Mouse (Mus musculus) right cerebral cortex, postnatal 36 days (tissue): Measurements from ENCODE around the gene Mmadhc.

Source experiments
- DNase-seq, 2 experiments: peaks; one replicate each; pipeline ENCODE4 v3.0.0; 2022; ENCODE audit warnings: low spot score in 2 of 2, mixed read lengths in 1 of 2

Gene Mmadhc

DNA sequence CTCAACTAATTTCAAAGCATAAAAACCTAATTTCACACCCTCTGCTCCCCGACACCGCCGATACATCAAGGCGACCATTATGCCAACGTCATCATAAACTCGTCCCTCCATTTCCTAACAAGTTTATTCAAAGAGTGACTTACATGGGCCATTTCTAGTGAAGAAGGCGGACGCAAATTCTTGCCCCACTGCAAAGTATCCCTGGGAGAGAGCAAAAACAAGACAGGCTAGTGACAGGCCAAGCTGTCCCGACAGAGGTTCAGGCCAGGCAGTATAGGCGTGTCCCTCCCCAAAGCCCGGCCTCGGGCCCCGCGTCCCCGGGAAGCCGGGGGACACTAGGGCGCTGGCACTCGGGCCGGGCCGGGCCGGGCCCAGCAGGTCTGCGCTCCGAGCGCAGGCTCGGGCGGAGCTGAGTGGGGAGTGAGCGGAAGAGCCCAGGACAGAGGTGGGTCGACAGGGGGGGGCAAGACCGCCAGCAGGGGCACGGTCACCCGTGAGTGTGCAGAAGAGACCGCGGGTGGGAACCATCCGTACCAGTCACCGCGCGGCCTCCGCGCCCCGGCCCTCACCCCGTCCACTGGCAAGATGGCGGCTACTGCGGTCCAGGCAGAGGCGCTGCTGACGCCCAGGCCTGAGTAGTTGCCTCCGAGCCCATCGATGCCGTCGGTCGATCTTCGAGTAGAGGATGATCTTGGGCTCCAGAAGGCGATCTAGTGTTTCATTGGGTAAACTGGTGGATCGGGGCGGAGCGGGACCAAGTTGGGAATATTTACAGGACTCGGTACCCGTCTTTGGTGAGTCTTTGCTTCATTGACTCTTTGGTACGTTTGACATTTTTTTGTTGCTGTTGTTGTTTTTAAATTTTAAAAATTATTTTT is at the start of gene Mmadhc:
Gene Mmadhc, minus strand, starts transcription at position 693 of the 878 bp plus-strand sequence.
- DNase-seq = peak; percentile 88 to 91

DNA sequence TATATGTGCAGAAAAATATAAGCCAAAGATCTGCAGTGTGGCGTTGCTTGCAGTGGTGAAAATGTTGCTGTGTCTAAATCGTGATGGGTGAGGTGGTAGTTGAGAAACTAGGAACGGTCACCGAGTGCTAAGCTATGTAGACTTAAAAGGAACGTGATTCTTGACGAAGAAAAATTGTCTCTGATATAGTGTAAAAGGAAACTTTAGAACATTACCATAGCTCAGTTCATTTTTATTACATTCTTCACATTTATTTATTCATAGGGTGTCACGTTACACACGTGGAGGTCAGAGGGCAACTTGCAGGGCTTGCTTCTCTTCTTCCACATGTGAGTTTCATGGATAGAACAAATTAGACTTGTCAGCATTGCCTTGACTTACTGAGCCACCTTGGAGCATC is 47.0 kb upstream of the Mmadhc start:
- no peak for DNase-seq

DNA sequence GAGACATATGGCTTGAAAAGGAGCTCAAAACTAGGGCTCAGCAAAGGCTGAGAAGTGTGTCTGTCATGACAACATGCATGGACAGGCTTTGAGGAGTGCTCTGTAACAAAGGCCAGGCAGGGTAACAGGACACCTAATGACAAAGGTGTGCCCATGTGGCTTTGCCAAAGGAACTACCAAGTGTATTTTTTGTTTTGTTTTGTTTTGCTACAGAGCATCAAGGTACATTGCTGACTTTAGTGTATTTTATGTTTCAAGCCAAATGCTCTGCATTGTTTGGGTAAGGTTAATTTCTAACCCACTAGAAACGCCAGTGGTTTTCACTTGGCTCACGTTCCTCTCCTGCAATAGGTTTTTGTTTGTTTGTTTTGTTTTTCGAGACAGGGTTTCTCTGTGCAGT is 42.5 kb upstream of the Mmadhc start:
- DNase-seq = no peak

DNA sequence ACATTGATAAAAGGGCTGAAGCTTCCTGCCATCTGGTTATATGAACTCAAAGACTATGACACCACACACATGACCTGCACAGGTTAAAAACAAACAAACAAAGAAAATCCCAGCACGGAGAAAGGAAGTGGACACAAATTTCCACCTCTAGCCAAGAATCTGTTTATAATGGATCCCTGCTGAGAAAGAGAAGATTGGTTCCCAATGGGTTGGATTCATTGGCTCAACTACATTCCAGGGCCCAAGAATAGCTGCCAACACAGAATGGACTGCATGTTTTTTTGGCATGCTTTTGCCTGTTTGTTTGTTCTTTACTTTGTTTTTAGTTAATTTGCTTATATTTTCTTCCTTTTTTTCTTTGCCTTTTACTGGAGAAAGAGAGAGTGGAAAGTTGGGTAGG is 41.0 kb upstream of the Mmadhc start:
- DNase-seq = no peak

DNA sequence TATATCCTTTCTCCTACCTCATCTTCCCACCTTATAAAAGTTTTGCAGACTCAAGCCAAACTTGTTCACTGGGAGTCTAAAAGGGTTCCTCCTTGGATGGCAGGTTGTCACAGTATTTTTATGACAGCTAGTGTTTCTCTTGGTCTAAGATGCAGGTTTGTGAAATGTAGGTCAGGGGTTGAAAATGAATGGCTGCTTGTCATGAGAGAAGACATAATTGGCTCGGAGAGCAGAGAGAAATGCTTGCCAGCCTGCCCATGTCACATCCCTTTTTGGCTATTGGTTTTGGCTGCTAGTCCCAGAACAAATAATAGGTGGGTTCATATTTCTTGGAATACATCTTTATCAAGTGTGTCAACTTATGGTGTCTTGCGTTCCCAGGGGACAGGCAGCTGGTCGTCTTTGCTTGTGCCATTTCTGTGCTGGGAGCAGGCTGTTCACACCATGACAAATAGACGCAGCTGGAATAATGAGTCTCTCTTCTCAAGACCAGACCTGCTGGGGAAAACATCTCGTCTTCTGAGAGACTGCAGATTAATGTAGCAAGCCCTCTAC is 35.2 kb upstream of the Mmadhc start:
- no peak for DNase-seq

DNA sequence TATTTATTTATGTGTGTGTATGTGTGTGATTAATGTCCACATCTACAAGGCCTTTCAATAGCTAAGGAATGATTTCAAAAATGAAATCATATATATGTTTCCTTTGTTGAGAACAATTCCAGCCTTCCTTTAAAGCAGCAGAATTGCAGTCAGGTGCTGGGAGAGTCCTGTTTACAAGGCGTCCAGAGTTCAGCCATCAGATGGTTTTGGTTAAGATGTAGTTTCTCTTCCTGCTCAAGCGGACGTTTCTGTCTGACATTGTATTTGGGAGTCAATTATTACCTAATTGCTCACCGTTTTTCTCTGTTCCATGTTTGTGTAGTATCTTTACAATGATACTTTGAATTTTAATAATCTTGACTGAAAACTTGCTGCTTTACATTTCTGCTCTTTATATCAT is 31.6 kb upstream of the Mmadhc start:
- no peak for DNase-seq

DNA sequence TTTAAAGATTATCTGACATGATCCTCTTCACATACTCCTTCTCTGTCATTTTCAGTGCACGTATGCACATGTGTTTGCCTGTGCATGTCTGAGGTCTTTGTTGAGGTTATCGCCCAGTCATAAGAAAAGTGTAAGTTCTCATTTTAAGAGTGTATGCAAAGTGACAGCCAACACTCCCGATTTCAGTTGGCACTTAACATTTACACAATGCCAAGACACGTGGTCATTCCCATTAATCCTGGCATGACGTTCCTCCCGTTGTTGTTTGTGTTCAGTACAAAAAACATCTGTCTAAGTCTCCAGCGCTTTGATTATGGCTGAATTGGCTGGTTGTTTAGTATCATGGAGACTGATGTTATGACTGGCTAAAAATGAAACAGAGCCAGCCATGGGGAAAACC is 28.2 kb upstream of the Mmadhc start:
- no peak for DNase-seq

DNA sequence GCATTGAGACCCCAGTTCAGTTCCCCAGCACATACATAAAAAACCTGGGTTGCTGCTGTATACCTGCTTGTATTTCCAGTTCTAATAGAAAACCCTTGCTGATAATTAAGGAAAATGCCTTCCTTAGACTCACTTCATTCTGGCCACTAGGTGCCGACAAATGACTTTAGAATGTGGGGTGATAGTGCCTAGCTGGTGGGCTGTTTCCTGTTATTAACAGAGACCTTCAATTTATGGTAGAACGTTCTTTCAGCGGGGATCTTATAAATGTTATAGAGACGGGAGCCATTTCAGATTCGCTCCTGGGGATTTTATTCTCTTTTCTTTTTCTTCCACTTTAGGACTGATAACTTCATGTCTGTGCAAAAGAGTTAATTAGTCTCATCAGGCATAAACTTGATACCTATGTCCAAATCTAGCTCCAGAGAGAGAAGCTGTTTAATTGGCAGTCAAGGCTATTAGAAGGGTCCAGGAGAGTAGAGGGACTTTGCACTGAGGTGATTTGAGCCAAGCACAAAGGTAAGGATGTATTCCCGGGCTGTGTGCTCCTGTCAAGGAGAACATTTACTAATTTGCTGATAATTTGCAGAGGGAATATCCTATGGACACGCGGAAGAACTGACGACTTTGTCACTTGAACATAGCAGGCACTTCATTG is 10.2 kb upstream of the Mmadhc start:
- DNase-seq = no peak

DNA sequence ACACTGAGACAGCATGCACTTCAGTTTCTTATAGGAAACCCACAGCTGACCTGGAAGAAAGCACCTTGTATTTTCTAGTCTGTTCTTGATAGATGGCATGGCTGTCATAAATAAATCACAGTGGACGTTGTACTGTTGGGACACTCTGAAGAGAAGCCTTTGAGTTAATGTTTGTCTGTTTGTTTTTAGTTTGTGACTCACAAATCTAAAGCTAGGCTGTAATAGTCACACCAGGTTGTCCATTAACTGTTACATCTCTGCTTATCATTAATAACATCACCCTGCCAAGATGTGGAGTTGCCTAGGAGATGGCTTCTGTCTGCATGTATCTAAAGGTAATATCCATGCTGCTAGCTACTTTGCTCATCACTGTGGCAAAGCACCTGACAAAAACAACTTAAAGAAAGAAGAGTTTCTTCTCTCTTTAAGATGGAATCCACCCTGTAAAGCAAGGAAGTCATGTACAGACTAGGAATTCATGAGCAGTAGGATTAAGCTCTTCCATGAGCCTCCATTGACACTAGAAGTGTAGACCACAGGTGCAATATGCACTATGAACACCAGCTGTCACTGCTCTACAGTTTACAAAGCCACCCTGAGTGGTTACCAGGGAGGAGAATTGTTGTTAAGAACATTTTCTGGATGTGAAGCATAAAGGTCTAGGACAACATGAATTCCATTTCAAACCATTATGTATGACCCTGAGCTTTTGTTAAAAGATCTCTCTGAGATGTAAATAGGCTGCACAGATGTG is 8.4 kb upstream of the Mmadhc start:
- no peak for DNase-seq

DNA sequence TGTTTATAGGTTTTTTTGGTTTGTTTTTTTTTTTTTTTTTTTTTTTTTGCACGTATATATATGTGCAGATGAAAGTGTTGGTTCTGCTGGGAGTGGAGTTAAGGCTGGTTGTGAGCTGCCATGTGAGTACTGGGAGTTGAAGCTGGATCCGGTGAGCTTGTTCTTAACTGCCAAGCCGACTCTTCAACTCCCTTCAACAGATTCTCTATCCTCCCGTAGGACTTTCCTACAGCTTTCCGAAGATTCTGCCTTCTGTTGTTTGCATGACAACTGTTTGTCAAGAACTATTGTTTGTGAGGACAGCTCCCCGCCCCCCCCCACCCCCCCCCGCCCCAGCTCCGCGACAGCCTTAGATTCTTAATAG is 368 bp upstream of the Mmadhc start:
- DNase-seq = no peak

DNA sequence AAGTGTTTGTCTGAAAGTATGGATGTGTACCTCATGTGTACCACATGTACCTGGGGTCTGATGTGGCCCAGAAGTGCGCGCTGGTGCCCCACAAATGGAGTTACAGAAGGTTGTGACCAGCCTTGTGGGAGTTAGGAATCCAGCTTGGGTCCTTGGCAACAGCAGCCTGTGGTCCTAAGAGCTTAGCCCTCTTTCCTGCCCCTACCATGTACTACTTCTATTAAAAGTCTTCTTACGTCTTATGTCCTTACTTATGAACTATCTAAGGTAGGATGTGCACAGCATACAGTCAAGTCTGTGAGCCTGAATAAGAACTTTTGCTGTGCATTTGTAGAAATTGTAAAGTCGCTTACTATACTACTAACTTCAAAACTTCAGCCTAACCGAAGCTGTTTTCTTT is 1.0 kb downstream of the Mmadhc start:
- DNase-seq = no peak

DNA sequence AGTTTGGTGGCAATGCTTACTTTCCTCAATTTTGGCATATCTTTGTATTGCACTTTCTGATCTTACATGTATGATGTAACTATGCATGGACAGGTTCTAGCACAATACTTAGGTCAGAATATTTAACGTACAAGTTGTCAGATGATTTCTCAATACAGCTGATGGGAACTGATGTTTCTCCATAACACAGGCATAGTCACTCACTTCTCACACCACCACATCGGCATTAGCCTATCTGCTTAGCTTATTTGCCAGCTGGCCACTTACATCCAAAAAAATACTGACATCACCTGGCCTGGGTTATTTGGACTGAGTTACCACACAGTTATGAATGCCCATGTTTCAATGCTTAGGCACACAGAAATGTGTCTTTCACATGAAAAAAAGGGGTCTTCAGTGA is 2.5 kb downstream of the Mmadhc start:
- no peak for DNase-seq

DNA sequence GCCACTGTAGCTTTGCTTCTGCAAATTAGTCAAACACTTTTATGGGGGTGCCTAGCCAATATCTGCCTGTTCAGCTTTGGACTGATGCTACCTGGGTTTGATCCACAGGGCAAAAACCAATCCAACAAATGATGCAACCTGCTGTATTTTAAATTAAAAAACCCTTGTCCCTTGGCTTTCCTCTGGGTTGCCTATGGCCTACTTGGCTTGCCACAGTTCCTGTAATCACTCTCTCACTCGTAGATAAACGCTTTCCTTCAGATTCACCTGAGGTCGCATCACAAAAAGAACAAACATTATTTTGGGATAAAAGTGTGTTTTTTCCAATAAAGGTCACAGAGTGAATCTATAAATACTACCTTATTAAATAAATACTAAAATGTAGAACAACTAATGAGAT is 3.0 kb downstream of the Mmadhc start:
- DNase-seq = no peak

DNA sequence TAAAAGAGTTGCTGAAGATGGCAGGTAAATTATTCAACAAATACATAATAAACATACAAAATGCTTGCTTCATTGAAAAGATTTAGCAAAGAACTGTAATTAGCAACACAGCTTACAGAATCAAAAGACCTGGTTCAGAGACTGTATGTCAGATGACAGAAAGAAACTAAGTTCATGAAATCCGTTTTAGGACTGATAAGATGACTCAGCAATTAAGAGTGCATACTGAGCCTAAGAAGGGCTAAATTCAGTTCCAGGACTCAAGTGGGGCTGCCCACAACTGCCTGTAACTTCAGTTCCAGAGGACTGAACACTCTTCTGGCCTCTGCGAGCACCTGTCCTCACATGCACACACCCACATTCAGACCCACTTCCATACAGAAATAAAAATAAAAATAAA is 4.7 kb downstream of the Mmadhc start:
- no peak for DNase-seq

DNA sequence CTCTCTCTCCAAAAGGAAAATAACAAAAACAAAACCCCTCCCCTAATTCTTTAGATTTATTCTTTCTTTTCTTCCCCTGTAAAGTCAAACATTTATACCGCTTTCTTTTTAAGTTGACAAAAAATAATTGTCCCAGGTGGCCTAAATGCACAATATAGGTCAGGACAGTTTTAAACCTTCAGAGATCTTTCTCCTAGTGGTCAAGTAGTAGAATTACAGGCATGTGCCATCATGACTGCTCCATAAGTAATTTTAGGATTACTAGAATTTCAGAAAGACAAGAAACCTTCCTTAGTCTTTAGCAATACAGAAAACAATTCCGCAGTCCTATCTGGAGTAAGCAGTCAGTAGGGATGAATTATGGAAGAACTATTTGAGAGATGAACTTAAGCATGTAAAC is 5.8 kb downstream of the Mmadhc start:
- DNase-seq = no peak

DNA sequence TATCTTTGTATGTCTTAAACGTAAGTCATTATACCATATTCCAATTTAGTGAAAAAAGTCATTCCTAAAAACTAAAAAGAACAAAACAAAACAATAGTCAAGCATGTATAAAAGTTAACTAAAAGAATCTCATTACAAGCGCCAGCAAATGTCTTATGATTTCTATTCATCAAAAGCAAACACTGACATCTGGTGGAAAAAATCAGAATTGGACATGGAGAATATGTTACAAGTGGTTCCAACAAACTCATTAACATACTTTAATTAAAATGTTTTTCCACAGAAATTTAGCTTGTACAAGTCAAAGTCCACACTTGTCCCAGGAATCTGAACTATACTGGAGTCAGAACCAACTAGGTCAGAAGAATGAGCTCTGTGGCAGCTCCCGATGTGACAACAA is 11.8 kb downstream of the Mmadhc start:
- no peak for DNase-seq

DNA sequence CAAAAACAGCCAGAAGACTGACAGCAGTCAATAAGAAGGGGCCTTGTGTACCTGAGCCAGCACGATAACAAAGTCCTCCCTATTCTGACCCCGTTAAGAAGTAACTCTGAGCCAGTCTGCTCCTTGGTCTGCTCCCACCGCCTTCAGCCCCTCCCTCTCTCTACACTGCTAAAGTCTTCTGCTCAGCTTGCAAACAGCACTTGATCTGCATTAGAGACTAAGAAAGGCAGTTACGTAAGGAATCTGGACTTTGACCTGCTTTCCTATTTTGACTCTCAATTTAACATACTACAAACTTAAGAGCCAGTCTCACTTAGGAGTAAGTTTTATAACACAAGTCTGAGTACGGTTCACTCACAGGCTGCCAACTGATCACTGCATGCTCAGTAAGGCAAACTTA is 12.6 kb downstream of the Mmadhc start:
- no peak for DNase-seq

DNA sequence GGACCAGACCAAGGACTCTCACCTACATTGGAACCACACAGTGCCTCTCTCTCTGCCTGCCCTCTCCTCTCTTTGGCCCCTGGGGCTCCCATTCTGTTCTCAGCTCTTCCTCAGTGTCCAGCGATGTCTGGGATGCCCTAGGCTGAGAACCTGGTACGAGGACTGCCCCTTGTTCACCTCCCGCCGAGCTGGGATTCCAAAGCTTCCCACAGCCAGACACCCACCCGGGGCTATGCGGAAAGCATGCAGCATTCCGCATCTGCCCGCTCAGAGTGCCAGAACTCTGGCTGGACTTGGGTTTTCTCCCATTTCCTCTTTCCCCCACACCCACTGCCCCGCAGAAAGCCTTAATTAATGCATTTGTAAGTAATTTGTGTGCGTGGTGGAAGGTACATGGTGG is 19.9 kb downstream of the Mmadhc start:
- DNase-seq = no peak

DNA sequence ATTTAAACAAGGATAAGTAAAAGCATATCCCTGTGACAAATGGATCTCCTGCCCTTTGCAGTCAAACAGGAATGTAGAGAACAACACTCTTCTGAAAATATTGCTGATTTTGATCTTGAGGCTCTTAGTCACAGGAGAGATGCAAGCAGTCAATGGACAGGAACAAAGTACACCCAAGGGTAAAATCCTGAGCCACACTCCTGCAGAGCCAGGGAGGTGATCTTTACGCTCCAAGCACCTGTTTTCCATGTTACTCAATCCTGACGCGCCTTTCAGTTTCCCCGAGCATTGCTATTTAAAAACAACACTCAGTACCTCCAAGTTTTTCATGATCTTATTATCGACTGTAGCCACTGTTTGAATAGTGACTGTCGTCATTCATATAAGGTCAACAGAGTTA is 23.2 kb downstream of the Mmadhc start:
- DNase-seq = no peak

DNA sequence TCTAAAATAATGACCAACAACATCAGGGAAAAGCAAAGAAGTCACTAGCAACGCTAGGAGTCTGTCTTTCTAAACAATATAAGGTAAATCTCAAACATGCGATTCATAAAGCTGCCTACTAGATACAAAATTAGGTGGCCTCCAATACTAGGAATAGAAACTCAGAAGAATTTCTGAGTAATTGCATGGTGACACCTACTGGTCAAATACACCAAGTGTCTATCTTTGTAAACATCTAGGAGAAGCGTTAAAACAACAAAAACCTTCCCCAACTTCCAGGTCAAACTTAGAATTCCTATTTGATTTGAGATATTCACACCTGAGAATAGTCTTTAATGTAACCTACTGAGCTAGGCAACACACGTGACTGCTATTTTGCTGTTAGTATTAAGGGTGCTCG is 24.4 kb downstream of the Mmadhc start:
- DNase-seq = no peak

DNA sequence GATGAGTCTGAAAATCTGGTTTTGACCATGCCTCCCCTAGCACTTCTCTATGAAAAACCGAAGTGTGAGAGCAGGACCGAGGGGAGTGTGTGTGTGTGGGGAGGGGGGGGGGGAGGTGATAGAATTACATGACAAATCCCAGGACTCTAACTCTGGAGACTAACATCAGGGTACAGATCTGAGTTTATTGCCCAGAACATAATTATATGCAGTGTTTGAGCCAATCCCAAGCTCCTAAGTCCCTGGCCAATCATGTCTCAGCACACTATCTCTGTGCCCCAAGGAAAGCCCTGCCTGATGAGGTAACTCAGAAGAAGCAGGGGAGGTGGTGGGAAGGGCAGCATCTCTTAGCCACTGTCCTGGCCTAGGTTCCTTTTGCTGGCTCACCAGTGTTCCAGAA is 28.1 kb downstream of the Mmadhc start:
- DNase-seq = no peak

DNA sequence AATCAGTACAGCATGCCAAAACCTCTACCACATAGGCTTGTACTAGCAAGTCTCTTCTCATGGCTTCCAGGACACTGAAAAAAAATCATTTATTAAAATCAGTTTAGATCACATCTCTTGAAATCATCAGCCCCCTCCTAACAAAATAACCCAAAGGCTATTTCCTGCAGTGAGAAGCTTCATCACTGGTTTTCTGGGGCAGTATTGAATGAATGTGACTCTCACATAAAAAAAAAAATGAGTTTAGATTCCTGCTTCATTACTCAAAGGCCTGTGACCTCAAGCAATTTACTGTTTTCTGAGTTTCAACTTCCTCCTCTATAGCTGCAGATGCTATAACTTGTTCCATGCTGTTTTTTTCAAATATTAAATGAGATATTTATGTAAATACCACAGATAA is 29.6 kb downstream of the Mmadhc start:
- no peak for DNase-seq
